Mouse (Mus musculus) cerebellum, adult 9-11 months (tissue): ENCODE results near the gene Prss57.

Experiments used
- DNase-seq: peaks from one replicate; pipeline ENCODE4 v3.0.0; 2022

The Prss57 gene

DNA sequence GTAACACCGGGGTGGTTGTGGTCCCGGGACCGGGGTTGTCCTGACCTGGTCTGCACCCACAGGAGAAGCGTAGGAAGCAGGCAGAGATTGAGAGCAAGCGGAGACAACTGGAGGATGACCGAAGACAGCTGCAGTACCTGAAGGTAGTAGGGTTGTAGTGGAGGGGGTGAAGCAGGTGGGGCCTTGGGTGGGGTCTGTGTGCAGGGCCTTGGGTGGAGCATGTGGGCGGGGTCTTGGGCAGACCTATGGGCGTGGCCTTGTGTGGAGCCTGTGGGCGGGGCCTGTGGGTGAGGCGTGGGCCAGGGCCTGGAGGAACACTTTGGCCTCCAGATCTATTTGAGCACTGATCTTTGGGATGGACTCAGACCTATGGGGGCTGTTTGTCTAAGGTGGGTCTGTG is 16.2 kb upstream of the Prss57 start:
- DNase-seq, result peak; percentile 46

DNA sequence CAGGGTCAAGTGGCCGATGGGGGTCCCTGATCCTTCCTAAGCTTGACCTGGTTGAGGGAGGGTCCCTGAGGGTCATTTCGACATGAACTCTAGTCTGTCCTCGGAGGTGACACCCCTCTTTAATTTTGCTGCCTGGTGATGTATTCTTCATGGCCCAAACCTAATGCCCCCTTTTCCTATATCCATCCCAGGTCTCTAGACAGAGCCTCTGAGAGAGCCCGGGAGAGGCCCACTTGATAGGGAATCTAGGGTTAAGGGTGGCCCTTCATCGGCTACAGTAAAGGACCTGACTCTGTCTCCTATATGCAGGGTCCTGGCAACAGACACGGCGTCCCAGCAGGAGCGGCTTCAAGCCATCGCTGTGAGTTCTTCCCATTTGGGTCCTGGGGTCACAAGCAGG is 15.6 kb upstream of the Prss57 start:
- DNase-seq, result peak; percentile 32

DNA sequence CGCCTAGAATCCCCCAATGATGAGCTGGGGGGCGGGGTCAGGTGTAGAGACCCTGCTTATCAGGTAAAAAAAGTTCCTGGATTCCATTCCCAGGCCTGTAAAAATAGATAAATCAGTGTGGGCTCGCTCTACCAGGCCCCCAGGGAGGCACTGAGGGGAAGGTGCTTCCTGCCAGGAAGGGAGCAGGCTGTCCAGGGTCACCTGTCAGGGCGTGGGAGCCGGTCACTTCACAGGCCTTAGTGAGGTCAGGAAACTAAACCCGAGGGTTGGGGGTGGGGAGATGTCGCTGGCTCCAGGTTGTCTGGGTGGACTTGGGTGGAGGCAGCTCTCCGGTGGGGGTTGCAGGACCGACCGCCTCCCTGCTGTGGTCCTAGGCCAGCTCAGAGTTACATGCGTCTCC is 14.9 kb upstream of the Prss57 start:
- peak; percentile 52 for DNase-seq

DNA sequence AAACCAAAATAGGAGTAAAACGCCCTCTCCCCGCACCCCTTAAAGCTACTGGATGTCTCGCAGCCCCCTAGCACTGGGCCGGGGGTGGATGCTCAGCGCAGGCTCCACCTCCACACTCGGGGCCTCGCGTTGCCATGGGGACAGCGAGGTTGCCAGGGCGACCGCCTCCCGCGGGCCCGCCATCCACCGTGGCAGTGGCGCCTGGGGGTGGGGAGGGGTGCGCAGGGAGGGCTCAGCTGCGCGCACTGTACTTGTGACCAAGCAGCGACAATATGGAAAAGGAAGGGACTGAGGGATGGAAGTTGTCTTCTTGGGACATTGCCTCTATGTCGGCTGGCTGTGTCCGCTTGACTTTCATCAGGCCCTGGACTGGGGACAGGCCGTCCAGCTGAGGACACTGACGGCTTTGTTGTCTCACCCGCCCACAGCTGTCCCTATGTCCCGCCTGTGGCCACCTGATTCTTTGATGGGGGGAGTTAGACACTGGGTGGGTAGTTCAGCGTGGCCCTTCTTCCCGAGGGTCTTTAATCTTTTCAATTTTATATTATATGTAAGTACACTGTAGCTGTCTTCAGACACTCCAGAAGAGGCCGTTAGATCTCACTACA is 13.1 kb upstream of the Prss57 start:
- DNase-seq, result peak; percentile 67

DNA sequence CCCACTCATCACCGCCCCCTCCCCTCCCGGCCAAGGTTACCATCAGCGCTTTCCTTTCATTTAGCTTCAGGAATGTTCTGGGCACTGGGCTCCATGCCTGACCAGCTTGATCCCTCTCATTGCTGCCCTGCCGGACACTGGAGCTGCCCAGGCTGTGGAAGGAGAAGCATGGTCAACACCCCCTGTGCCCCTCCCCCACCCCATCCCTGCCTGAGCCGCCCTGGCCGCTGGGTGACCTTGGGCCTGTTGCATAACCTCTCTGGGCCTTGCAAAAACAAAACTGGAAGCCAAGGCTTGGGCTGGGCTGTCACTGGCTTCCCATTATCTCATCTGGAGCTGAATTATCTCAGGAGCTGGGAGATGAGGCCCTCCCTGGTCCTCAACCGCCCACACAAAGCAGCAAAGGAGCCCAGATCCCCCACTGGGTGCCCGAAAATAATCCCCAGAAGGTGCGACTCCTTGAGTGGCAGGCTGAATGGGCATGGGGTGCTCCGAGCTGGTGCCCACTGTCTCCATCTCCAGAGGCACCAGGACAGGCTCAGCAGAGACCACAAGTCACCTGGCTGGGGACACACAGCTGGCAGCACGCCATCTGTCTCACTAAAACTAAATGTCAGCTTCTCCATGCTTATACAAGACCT is 11.7 kb upstream of the Prss57 start:
- no peak for DNase-seq

DNA sequence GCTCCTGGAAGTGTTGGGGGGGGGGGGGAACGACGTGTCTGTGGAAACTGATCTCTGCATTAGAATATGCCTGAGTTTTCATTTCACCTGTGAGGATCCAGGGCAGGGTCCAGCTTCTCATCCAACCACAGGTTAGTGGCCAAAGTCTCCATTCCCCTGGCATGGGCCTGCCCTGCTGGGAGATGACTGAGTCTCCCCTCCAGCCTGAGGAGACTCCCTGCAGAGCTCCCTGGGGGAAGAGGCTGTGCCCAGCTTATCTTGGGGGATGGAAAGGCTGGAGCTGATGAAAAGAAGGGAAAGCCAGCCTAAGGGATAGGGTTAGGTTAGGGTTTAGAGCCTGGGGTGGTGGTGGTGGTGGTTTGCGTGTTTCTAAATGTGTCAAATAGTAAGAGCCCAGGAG is 11.1 kb upstream of the Prss57 start:
- no peak for DNase-seq

DNA sequence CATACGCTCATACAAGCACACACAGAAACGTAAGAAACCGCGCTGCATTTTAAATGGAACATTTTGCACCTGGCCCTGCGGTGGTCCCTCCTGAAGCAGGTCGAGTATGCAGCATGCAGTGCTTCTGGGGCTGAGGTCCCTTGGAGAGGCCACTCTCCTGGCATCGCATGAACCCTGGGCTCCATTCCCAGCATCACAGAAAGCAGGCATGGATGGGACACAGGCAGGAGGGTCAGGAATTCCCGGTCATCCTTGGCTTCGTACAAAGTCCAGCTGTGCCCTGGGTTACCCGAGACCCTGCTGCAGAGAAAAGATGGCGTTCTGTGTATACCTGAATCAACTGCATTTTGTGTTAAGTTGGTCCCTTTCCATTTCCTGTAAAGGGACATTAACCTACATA is 9.7 kb upstream of the Prss57 start:
- no peak for DNase-seq

DNA sequence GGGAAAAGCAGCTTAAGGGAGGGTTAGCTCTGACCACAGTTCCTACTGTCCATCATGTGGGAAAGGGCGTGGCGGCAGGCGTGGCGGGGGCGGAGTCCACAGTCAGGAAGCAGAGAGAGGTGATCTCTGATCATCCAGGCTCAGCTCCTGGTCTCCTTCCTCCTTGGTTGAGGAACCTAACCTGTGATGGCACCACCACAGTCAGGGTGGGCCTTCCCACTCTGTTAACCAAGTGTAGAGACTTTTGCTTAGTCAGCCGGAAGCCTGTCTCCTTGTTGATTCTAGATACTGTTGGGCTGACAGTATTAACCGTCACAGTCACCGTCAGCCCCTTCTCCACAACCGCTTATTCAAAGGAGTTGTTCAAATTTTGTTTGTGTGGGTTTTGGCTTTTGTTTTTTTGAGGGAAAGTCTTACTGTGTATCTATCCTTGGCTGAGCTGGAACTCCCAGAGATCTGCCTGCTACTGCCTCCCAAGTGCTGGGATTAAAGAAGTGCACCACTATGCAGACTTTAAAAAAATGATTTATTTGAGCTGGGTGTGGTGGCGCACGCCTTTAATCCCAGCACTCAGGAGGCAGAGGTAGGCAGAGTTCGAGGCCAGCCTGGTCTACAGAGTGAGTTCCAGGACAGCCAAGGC is 7.6 kb upstream of the Prss57 start:
- DNase-seq, result no peak

DNA sequence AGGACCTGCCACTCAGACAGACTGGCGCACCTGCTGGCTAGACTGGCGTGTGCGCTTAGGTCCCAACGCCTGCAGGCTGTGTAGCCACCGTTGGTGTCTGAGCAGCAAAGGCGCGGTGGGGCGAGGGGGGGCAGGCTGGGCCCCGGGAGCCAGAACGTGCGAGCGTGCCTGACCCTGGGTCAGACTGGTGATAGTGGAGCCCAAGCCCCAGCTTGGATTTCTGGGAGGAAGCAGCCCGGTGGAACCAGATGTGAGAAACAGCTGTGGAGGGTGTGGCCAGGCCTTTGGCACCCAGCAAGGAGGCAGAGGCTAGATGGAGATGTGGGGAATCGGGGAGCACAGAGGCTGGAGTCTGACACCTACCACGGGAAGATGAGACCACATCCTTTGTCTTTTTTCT is 6.6 kb upstream of the Prss57 start:
- no peak for DNase-seq

DNA sequence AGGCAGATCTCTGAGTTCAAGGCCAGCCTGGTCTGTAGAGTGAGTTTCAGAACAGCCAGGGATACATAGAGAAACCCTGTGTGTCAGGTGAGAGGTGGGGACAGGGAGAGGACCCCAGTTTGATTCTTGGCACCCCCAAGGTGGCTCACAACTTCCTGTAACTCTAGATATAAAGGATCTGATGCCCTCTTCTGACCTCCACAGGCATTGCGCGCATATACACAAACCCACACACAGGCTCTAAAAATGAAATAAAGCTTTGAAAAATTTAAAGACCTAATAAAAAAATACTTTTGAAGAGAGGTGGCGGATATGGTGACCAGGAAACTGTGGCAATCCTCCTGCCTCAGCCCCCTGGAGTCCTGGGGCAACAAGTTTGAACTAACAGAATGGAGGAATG is 5.1 kb upstream of the Prss57 start:
- DNase-seq, result no peak

DNA sequence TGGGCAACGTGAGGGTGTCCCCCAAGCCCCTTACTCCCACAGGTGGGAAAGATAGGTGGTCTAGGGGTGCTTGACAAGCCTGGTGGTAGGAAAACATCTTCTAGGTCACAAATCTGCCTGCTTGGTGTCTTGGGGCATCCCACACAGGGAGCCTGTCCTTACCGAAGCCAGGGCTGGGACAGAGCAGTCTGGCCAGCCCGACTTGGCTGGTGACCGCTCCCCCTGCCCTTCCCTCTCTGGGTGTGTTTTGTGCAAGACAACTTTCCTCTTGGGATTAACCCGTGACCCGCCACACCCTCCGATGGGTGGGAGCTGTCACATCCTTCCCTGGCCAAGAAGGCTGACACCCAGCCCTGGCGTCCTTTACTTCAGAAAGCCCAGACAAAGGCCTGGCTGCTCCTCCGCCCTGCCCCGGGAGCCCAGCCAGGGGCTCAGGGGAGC is 3.8 kb upstream of the Prss57 start:
- peak; percentile 73 for DNase-seq

DNA sequence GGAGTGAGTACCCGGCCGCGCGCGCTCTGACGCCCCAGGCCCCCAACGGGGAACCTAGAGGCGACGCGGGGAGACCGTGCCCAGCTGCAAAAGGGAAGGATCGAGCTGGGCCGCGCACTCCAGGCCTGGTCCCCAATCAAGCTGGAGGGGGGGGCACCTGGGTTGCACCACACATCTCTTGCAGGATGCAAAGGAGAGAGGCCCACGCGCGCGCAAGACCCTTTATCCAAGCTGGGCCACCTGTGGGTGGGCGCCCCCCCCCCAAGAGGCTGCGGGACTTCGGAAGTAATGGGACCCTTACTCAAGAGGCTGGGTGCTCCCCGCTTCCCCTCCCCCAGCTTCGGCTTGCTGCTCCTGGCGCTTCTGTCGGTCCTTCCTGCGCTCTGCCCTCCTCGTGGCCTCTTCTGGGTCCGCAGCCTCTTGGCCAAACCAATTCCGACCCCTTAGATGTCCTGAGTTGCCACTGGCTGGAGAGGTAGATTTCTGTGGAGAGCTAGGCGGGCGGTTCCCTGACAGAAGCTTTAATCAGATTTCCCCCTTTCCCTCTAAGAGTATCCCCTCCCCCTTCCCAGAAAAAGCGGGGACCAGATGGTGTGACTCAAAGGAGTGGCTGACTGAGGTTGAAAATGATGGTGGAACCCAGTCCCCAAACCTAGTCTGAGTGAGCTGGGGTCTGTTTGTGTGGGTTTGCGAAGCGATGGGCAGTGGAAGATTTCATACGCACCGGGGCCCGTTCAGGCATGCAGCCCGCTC is 3.2 kb upstream of the Prss57 start:
- peak; percentile 82 for DNase-seq

DNA sequence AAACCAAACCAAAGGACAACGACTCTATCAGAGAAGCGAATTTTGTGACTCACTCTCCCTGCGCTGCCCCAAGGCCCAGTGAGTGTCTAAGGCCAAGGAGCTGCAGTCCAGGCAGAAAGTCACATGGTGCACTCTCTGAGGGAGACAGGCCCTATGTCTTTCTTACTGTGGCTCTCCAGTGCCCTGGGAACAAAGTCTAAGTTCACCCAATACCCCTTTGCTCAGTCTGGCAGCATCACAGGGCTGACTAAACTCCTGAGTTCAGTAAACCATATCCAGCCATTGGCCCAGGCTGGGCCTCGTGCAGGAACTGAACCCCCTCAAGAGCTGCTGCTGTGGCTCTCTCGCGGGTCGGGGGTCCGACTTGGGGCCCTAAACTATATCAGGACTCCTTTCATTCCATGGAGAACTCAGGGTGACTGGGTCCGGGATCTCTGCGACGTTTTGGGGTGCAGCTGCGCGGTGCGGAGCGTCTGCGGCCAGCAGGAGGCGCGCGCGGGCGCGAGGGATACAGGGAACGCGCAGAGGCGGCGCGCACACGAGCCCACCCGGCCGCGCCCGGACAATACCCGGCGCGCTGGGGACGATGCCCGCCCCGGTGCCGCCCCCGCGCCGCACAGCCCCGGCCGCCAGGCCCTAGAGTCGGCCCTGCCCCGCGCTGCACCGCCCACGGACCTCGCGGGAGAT is 2.4 kb upstream of the Prss57 start, which contains the start of gene Palm:
Gene Palm (plus strand): TSS at position 522 of the 687 bp plus-strand sequence.
- no peak for DNase-seq

DNA sequence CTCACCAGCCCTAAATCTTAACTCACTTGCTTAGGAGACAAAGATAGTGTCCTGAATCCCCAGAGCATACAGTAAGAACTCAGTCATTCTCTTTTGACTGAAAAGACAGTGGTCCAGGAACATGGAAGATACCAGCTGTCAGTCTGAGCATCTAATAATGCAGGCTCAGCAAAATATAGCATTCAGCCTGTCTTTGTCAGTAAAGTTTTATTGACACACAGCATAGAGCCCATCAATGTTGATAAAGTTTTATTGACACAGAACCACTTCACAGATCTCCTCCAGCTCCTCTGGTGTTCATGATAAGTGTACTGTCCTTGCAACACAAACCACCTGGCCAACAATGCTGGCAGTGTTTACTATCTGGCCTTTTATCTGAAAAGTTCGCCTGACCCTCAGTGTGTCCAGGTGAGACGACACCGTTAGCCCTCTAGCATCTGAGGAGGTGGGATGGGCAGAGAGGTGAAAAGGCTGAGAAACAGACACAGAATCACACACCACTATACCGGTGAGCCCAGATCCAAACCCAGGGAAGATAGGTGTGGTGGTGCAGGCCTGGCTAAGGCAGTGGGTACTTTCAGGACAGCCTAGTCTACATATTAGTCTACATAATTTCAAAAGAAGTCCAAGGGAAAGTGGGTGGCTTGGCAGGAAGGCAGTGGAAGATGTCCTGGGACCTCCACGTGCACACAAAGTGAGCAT is 1.7 kb upstream of the Prss57 start:
- DNase-seq, result no peak

DNA sequence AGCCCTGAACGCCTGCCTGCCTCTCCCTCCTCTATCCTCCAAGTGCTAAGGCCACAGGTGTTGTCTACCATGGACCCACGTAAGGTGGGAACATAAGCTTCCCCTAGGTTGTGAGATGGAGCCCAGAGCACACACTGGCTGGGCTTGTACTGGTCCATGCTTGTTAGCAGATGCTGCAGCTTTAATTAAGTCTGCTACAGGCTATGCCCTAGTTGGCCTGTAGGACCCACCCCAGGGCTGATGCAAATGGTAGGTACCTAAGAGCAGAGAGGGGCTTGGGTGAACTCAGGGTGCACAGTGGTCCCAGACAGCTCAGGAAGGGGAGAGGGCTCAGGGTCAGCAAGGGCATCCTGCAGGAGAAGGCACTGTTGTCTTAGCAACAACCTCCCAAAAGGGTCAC is 1.2 kb downstream of the Prss57 start:
- no peak for DNase-seq

DNA sequence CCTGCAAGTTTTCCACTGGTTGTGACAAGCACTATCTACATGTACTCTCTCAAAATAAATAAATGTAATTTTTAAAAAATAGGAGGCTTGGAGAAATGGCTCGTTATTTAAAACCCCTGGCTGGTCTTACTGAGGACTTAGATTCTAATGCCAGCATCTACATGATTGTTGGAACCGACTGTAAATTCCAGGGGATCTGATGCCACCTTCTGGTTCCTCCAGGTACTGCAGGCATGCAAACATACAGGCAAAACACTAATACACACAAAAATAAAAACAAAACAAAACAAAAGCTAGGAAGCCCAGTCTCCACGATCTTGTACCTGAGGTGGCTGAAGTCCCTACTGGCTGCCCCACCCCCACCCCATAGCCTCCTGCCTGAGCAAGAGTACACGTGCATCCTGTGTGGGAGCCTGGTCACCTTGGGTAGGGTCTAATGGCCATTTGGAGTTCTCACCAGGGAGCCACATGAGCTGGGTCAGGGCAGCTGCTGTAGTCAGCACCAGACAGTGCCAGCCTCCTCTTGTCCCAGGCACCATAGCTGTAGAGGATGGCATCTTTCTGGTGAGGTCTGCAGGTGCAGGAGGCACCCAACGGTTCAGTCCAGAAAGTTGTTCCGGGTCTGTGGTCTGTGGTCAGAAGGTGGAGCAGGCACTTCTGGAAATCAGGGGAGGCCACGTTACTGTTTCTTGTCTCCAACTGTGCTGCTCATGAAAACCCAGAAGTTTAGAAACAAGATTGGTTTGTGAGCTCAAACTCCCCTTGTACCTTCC is 2.2 kb downstream of the Prss57 start:
- DNase-seq, result no peak

DNA sequence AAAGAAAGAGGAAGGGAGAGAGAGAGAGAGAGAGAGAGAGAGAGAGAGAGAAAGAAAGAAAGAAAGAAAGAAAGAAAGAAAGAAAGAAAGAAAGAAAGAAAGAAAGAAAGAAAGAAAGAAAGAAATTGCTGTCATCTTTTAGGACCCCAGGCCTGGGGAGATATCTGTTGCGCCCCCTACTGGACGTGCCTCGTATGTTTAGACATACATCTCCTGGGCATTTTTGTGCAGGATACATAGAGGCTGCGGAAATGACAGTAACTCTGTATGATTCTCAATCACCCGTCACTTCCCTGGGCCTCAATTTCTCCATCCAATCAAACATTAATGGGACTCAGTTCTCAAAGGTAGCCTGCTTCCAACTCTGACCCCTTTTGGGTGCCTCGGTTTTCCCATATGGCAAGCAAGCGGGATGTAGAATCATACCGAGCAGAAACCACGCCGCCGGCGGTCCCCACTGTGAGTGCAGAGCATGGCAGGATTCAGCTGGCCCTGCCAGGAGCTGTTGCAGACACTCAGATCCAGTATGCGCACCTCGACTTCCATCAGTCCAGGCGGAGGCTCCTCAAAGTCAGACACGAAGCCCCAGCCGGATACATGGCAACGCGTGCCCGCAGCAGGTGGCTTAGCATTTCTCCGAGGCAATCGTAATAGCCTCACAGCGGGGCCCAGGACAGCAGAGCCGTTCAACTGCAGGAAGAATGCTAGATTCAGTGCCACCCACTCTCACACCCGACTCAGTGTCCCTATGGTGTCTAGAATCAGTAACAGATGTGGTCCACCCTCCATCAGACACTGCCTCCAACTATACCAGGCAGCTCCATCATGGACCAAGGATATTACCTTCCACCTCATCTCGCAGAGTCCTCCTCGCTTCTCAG is 6.6 kb downstream of the Prss57 start:
- no peak for DNase-seq

DNA sequence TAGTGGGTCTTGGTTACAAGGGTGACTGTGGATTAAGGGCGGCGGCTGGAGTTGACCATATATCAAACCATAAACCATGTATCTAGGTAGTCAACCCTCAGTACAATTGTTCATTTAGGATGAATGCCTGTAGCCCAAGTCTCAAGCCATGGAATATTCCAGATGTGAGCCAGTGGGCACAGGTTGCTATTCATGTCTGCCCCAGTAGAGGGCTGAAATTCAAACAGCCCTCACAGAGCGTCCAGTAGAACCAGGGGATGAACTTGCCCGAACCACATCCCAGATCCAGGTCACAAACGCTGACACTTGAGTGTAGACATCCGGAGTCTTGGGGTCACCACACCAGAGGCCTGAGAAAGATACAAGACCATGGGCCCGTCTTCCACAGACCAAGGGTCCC is 7.7 kb downstream of the Prss57 start:
- DNase-seq, result no peak

DNA sequence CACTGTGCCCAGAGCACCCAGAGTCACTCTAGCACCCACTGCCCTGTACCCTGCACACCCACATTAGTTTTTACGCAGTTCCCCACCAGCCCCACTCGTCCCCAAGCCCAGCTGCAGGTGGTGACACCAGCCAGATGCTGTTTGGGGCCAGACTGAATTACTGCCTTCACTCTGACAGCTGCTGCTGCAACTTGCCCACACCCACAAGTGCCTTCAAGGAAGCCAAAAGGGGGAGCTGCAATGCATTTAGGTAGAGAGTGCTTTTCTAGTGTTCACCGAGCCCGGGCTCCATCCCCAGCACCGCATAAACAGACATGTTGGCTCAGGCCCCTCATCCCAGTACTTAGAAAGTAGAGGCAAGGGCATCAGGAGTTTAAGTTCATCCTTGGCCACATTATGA is 8.8 kb downstream of the Prss57 start:
- DNase-seq, result no peak

DNA sequence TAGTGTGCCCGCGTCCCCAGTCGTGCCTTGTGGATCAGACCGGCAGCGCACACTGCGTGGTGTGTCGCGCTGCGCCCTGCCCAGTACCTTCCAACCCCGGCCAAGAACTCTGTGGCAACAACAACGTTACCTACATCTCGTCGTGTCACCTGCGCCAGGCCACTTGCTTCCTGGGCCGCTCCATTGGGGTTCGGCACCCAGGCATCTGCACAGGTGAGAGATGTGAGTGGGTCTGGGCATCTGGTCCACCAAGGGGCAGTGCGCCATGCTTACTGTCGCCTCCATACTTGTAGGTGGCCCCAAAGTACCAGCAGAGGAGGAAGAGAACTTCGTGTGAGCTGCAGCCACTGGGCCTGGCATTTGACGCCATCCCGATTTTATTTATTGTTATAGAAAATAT is 9.6 kb downstream of the Prss57 start:
- no peak for DNase-seq

DNA sequence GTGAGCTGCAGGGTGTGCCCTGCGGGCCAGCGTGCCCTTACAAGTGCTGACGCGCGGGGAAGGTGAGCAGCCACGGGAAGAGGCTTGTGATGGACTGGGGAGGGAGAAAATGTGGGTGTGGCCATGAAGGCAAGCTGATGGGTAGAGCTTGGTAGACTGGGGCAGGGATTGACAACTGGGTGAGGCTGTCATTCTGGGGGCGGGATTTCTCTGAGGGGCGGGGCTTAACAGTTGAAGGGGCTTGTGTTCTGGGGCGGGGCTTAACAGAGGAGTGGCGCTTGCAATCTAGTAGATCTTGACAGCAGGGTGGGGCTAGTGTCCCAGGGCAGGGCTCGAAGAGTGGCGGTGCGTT is 10.1 kb downstream of the Prss57 start:
- DNase-seq, result no peak
